Mouse (Mus musculus) bone marrow, adult 2 months (tissue): ENCODE measurements around the gene Mterf4. TPM values are rescaled to one million over a fixed set of nuclear protein-coding genes. Genes with fewer than 3 reads are reported as not detected.

Experiments
- H3K27ac ChIP-seq: fragments of 200-500 bp; 2 replicates; pipeline ENCODE4 v1.5.1; 2012; ENCODE audit warnings: low read depth, mild to moderate bottlenecking, control low read depth, inconsistent platforms, low read length; ENCODE audit not compliant: control insufficient read depth, poor library complexity, insufficient read depth
- H3K4me1 ChIP-seq: fragments of 200-500 bp; 2 replicates; pipeline ENCODE4 v1.6.1; 2011; ENCODE audit warnings: low read length; ENCODE audit not compliant: control insufficient read depth, insufficient read depth
- H3K4me3 ChIP-seq: fragments of 200-500 bp; replicated peaks from 2 replicates; pipeline ENCODE3; 2011; ENCODE audit warnings: mild to moderate bottlenecking, low read depth, low read length, control low read depth; ENCODE audit not compliant: control insufficient read depth
- CTCF ChIP-seq: fragments of 200-500 bp; IDR thresholded peaks from 2 replicates; pipeline ENCODE4 v1.5.1; 2011; ENCODE audit warnings: low read length, control low read depth; ENCODE audit not compliant: control insufficient read depth, insufficient read depth
- POLR2A ChIP-seq: fragments of 200-500 bp; IDR thresholded peaks from 2 replicates; pipeline ENCODE4 v1.6.1; 2011; ENCODE audit warnings: low read depth, mild to moderate bottlenecking, control low read depth, low read length, borderline replicate concordance; ENCODE audit not compliant: control insufficient read depth
- WGBS: fragments of 180-500 bp; shearing (Covaris S2); methylation state at CpG from one replicate; pipeline ENCODE4 v1.1.7; 2018; 5-methylcytosine and 5-hydroxymethylcytosine counted together
- polyA plus RNA-seq: library from polyadenylated mRNA; stranded (reverse); fragments of >200 nt; gene quantifications from 2 replicates; pipeline ENCODE4 v1.2.4, GENCODE M21; 2011; ENCODE audit warnings: low replicate concordance; ENCODE audit not compliant: missing spikeins, insufficient read depth, insufficient read length

Gene Mterf4
- polyA plus RNA-seq, 1 experiment, result 15.6 TPM

- Histone ChIP-seq H3K4me3 (no peak overlapping the region), H3K27ac (no peak overlapping the region), H3K4me1 (no peaks in the 10 kb centered on the region)
- WGBS, result 52% methylated on average over 2 of the region's 2 CpGs
- TF ChIP-seq POLR2A (no peak), CTCF (no peak)
Measured at GRCm38 (mm10) chr1:93252586-93252985, 53.1 kb downstream of the Mterf4 start.

Other genes with a start within 250 kb of the Mterf4 start
- gene Kif1a, start 204.0 kb downstream of the Mterf4 start, polyA plus RNA-seq, result 0.13 and 2.2 TPM in 2 replicates
- not detected in 2 replicates for gene Agxt, start 170.7 kb downstream of the Mterf4 start, polyA plus RNA-seq
- not detected in 2 replicates for gene 2310007B03Rik, start 145.0 kb downstream of the Mterf4 start, polyA plus RNA-seq
- gene Crocc2, start 137.2 kb downstream of the Mterf4 start, polyA plus RNA-seq, result not detected in 2 replicates
- 2.9 and 4.7 TPM in 2 replicates for gene Sned1, start 70.1 kb downstream of the Mterf4 start, polyA plus RNA-seq
- 14.6 and 17.9 TPM in 2 replicates for gene Ppp1r7, start 36.9 kb upstream of the Mterf4 start, polyA plus RNA-seq
- gene Pask, start 37.6 kb upstream of the Mterf4 start, polyA plus RNA-seq, result 16.7 and 19.6 TPM in 2 replicates
- not detected in 2 replicates for gene Ano7, start 68.0 kb upstream of the Mterf4 start, polyA plus RNA-seq
- gene Hdlbp, start 172.9 kb upstream of the Mterf4 start, polyA plus RNA-seq, result 26.1 and 43.9 TPM in 2 replicates
- gene Farp2, start 206.2 kb upstream of the Mterf4 start, polyA plus RNA-seq, result 0.65 and 0.82 TPM in 2 replicates